Mouse (Mus musculus) retina, adult 2 months (tissue): ENCODE results near the gene Hmg20a.
A peak's percentile ranks its signal among the peaks of the same experiment; 100 is the strongest.

Experiments
- DNase-seq: peaks from one replicate; pipeline ENCODE4 v3.0.0-alpha.2; 2012; ENCODE audit warnings: low read depth, low spot score

Hmg20a gene

GRCm38 (mm10) chr9:56439699-56440098 lies 21.3 kb downstream of the Hmg20a start:
- DNase-seq = no peak

- no peak for DNase-seq
These were observed 33.2 kb downstream of the Hmg20a start for GRCm38 (mm10) chr9:56451570-56451969.

GRCm38 (mm10) chr9:56453038-56453815 lies 34.8 kb downstream of the Hmg20a start:
- DNase-seq = no peak

GRCm38 (mm10) chr9:56456426-56456825 lies 38.0 kb downstream of the Hmg20a start:
- DNase-seq = no peak

- peak; percentile 13 for DNase-seq
These were observed 42.6 kb downstream of the Hmg20a start for GRCm38 (mm10) chr9:56460987-56461386.

GRCm38 (mm10) chr9:56462606-56463005 lies 44.2 kb downstream of the Hmg20a start:
- DNase-seq = no peak

GRCm38 (mm10) chr9:56463046-56463445 lies 44.6 kb downstream of the Hmg20a start:
- DNase-seq = no peak

GRCm38 (mm10) chr9:56463686-56464515 lies 45.5 kb downstream of the Hmg20a start:
- no peak for DNase-seq

GRCm38 (mm10) chr9:56464863-56465654 lies 46.6 kb downstream of the Hmg20a start:
- DNase-seq = no peak

- no peak for DNase-seq
These were observed 47.8 kb downstream of the Hmg20a start for GRCm38 (mm10) chr9:56466251-56466650.

- no peak for DNase-seq
These were observed 51.2 kb downstream of the Hmg20a start for GRCm38 (mm10) chr9:56469656-56470055.

GRCm38 (mm10) chr9:56470291-56470690 lies 51.9 kb downstream of the Hmg20a start:
- no peak for DNase-seq

GRCm38 (mm10) chr9:56478975-56479647 lies 60.7 kb downstream of the Hmg20a start:
- no peak for DNase-seq

- DNase-seq = no peak
These were observed 64.2 kb downstream of the Hmg20a start for GRCm38 (mm10) chr9:56482623-56483022.

GRCm38 (mm10) chr9:56485423-56485822 lies 67.0 kb downstream of the Hmg20a start:
- DNase-seq = no peak

GRCm38 (mm10) chr9:56486158-56486557 lies 67.7 kb downstream of the Hmg20a start:
- no peak for DNase-seq

GRCm38 (mm10) chr9:56487651-56488050 lies 69.2 kb downstream of the Hmg20a start:
- DNase-seq = no peak

GRCm38 (mm10) chr9:56492391-56492790 lies 74.0 kb downstream of the Hmg20a start:
- no peak for DNase-seq

GRCm38 (mm10) chr9:56492916-56493315 lies 74.5 kb downstream of the Hmg20a start:
- no peak for DNase-seq

GRCm38 (mm10) chr9:56495088-56495487 lies 76.7 kb downstream of the Hmg20a start:
- DNase-seq = no peak

GRCm38 (mm10) chr9:56495795-56496232 lies 77.4 kb downstream of the Hmg20a start:
- no peak for DNase-seq
